Mouse (Mus musculus): ENCODE results near the gene Tln2. TPM values are rescaled to one million over a fixed set of nuclear protein-coding genes. Genes with fewer than 3 reads are reported as not detected.

The Tln2 gene
- polyA plus RNA-seq, 1 experiment = 0.01 TPM

DNA sequence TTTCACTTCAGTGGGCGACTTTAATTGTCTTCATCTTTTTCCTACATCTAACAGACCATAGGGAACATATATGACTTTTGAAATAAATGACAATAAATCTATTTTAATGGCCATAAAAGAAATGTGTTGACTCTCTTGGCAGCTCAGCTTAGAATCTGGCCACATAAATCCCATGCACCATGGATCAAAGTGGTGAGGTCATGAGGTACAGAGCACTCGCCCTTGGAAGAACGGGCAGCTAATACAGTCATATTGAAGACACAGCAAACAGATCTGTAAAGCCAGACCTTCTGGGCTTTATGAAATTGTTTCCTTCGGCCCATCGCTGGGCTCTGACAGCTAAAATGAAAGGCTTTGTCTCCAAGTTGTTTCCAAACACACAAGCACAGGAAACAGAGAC is 26.2 kb downstream of the Tln2 start:
- Histone ChIP-seq H3K27me3 (ENCODE audit: control insufficient read depth) (no peaks in the 10 kb centered on the region), H3K9me3 (ENCODE audit: control insufficient read depth, low read length) (no peaks in the 10 kb centered on the region), H3K4me1 (ENCODE audit: control insufficient read depth) (no peaks in the 10 kb centered on the region), H3K36me3 (ENCODE audit: control insufficient read depth) (no peaks in the 10 kb centered on the region), H3K4me3 (replicated peaks) (no peak overlapping the region)
- no peak for TF ChIP-seq GATA1 (IDR thresholded peaks at IDR 0.05; ENCODE audit: low read length)
- no peak for TF ChIP-seq TAL1 (IDR thresholded peaks at IDR 0.05; ENCODE audit: low read length)

DNA sequence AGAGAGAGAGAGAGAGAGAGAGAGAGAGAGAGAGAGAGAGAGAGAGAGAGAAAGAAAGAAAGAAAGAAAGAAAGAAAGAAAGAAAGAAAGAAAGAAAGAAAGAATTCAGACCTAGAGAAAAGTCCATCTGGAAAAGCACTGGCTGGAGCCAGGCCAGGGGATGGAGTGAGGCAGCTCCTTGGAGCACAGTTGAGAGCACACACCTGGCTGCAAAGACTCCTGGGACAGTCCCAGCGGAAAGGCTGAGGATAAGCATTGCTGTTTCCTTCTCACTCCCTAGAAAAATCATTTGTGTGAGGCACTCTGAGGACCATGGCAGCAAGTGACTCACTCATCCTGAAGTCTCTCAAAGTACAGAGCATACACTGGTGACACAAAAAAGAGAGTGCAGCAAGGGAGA is 26.9 kb downstream of the Tln2 start:
- H3K36me3 ChIP-seq (ENCODE audit: control insufficient read depth) = no peaks in the 10 kb centered on the region
- no peak overlapping the region for H3K4me3 ChIP-seq (replicated peaks)
- no peaks in the 10 kb centered on the region for H3K27me3 ChIP-seq (ENCODE audit: control insufficient read depth)
- H3K9me3 ChIP-seq (ENCODE audit: control insufficient read depth, low read length) = no peaks in the 10 kb centered on the region
- TF ChIP-seq TAL1 (IDR thresholded peaks at IDR 0.05; ENCODE audit: low read length) (no peak), GATA1 (IDR thresholded peaks at IDR 0.05; ENCODE audit: low read length) (no peak)
- H3K4me1 ChIP-seq (ENCODE audit: control insufficient read depth) = no peaks in the 10 kb centered on the region

DNA sequence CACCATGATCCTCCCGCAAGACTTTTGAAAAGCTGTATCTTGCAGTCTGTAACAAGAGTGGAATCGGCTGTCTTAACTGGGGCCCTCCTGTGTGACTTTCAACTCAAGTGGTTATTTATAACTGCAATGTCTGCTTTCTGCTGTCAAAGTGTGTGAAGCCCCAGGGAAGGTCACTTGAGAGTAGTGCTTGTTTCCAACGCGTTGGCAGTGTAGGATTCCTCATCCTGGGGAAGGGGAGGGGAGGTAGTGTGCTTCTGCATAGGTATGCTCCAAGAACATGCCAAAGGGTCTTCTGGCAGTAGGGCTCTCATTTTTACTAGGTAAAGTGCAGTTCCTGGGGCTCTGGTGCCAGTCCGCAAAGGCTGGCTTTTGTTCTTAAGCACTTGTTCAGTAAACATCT is 29.9 kb downstream of the Tln2 start:
- no peak overlapping the region for H3K4me3 ChIP-seq (replicated peaks)
- H3K36me3 ChIP-seq (ENCODE audit: control insufficient read depth) = no peaks in the 10 kb centered on the region
- no peaks in the 10 kb centered on the region for H3K27me3 ChIP-seq (ENCODE audit: control insufficient read depth)
- H3K9me3 ChIP-seq (ENCODE audit: control insufficient read depth, low read length) = no peaks in the 10 kb centered on the region
- no peak for TF ChIP-seq GATA1 (IDR thresholded peaks at IDR 0.05; ENCODE audit: low read length)
- no peaks in the 10 kb centered on the region for H3K4me1 ChIP-seq (ENCODE audit: control insufficient read depth)

DNA sequence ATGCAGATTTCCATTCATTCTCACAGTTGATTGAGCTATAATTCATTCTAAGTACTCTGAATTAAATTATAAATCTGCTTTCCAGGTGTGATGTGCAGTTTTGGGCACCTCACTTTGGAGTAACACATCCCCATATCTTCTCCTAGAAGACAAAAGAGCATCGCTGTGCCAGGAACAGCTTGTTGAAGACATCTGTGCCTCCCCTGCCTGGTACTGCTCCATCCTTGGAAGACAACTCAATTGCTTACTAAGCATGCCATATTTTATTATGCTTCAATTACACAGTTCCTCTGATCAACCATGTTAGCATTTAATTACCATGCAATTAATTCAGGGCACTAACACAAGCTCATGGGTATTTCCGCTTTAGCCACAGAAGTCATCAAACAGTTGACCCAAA is 31.8 kb downstream of the Tln2 start:
- Histone ChIP-seq H3K4me1 (ENCODE audit: control insufficient read depth) (no peaks in the 10 kb centered on the region), H3K4me3 (replicated peaks) (no peak overlapping the region), H3K36me3 (ENCODE audit: control insufficient read depth) (no peaks in the 10 kb centered on the region), H3K9me3 (ENCODE audit: control insufficient read depth, low read length) (no peaks in the 10 kb centered on the region), H3K27me3 (ENCODE audit: control insufficient read depth) (no peaks in the 10 kb centered on the region)
- TF ChIP-seq TAL1 (IDR thresholded peaks at IDR 0.05; ENCODE audit: low read length) = no peak
- no peak for TF ChIP-seq GATA1 (IDR thresholded peaks at IDR 0.05; ENCODE audit: low read length)

DNA sequence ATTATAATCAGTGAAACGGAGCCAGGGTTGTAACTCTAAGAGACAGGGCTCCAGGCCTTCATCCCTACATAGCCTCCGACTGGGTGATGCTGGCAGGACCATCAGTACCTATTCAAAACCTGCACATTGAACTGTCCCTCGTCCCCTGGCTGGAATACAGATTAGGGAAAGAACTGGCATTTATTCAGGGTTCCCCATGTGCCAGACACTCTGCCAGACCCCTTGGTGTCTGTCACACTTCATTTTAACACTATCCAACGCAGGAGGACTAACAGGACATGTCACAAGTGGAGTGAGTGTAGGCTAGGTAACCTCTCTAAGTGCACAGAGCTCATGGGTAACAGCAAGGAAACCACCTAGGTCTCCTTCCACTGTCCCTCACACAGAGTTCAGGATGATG is 37.8 kb downstream of the Tln2 start:
- Histone ChIP-seq H3K36me3 (ENCODE audit: control insufficient read depth) (no peaks in the 10 kb centered on the region), H3K4me1 (ENCODE audit: control insufficient read depth) (no peaks in the 10 kb centered on the region), H3K9me3 (ENCODE audit: control insufficient read depth, low read length) (no peaks in the 10 kb centered on the region), H3K27me3 (ENCODE audit: control insufficient read depth) (no peaks in the 10 kb centered on the region), H3K4me3 (replicated peaks) (no peak overlapping the region)
- TF ChIP-seq GATA1 (IDR thresholded peaks at IDR 0.05; ENCODE audit: low read length) = no peak
- TF ChIP-seq TAL1 (IDR thresholded peaks at IDR 0.05; ENCODE audit: low read length) = no peak

DNA sequence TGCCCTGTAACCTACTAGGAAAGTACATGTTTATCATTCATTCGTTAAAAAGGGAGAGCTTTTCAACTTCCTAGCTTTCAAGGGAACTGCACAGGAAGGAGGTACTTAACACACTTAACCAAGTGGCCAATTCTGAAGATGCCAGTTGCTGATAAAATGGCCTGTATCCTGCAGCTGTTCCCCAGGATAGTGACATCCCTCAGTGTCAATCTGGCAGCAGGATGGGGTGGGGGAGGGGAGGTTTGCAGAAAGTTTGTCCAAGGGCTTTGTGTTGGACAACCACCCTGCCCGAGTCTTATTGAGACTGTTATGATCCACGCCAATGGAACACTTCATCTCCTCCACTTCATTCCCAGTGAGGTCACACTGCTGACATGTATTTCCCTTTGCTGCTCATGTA is 50.0 kb downstream of the Tln2 start:
- no peaks in the 10 kb centered on the region for H3K4me1 ChIP-seq (ENCODE audit: control insufficient read depth)
- no peaks in the 10 kb centered on the region for H3K27me3 ChIP-seq (ENCODE audit: control insufficient read depth)
- no peaks in the 10 kb centered on the region for H3K36me3 ChIP-seq (ENCODE audit: control insufficient read depth)
- no peak overlapping the region for H3K4me3 ChIP-seq (replicated peaks)
- H3K9me3 ChIP-seq (ENCODE audit: control insufficient read depth, low read length) = peaks cover 2% of the 10 kb centered on the region; the same call in 1 of the 2 replicates
- no peak for TF ChIP-seq GATA1 (IDR thresholded peaks at IDR 0.05; ENCODE audit: low read length)
- TF ChIP-seq TAL1 (IDR thresholded peaks at IDR 0.05; ENCODE audit: low read length) = no peak

DNA sequence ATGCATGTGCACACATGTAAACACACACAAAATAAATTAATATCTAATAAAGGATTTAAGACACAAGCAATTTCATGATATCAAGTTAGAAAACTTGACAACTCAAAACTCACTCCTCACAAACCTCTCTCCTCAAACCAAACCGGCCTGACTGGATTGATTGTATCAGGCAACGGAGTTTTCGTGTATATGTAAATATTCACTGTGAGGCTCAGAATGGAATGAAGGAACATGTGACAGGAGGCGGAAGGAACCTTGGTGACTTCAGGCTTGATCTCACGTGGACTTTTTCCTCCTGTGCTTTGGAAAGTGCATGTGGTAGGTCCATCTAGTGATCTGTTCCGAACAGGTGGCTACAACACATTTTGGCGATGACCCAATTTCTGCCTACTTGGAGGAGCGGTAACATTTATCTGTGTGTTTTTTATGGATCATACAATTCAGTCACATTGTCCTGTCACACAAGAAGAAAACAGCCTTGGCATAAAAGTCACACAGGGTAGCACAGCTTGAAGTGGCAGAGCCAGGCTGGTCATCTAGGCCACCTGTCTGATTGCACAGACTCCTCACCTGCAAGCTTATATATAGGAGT is 54.7 kb downstream of the Tln2 start:
- Histone ChIP-seq H3K27me3 (ENCODE audit: control insufficient read depth) (no peaks in the 10 kb centered on the region), H3K36me3 (ENCODE audit: control insufficient read depth) (no peaks in the 10 kb centered on the region), H3K4me1 (ENCODE audit: control insufficient read depth) (no peaks in the 10 kb centered on the region), H3K9me3 (ENCODE audit: control insufficient read depth, low read length) (no peaks in the 10 kb centered on the region), H3K4me3 (replicated peaks) (no peak overlapping the region)
- TF ChIP-seq GATA1 (IDR thresholded peaks at IDR 0.05; ENCODE audit: low read length) = no peak
- no peak for TF ChIP-seq TAL1 (IDR thresholded peaks at IDR 0.05; ENCODE audit: low read length)

DNA sequence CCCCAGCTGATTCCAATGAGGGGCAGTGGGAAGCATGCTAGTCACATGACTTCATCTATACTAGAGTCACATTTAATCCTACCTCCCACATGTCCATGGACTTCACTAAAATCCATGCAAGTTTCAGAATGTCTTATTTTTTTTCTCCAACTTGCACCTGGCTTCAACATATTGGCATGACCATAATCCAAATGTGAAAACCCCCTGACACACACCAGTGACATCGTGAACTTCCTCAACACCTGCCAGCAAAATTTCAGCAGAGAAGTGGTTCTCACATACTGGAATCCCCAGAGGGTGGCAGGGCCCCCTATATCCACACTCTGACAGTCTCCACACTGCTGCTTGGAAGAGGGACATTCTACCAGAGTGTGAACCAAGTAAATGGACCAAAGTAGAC is 57.7 kb downstream of the Tln2 start:
- no peaks in the 10 kb centered on the region for H3K27me3 ChIP-seq (ENCODE audit: control insufficient read depth)
- TF ChIP-seq TAL1 (IDR thresholded peaks at IDR 0.05; ENCODE audit: low read length) = no peak
- no peak for TF ChIP-seq GATA1 (IDR thresholded peaks at IDR 0.05; ENCODE audit: low read length)

DNA sequence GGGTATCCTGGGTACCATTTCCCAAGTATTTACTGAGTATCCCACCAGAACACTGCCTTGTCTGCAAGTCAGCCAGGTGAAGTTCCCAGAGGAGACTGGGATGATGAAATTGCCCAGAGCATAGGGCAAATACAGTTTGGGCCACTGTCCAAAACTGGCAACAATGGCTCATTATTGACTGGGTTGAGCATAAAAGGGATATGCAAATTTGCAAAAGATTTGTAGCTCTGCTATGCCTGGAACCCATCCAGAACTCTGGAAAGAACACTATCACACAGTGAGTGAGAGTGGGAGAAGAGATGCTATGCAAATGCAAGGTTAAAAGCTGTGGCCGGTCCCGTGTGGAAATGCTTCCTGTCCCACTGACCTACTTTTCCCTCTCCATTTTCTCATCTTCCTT is 63.1 kb downstream of the Tln2 start:
- Histone ChIP-seq H3K4me1 (ENCODE audit: control insufficient read depth) (no peaks in the 10 kb centered on the region), H3K9me3 (ENCODE audit: control insufficient read depth, low read length) (no peaks in the 10 kb centered on the region), H3K4me3 (replicated peaks) (no peak overlapping the region), H3K27me3 (ENCODE audit: control insufficient read depth) (no peaks in the 10 kb centered on the region), H3K36me3 (ENCODE audit: control insufficient read depth) (no peaks in the 10 kb centered on the region)
- TF ChIP-seq GATA1 (IDR thresholded peaks at IDR 0.05; ENCODE audit: low read length) = no peak
- no peak for TF ChIP-seq TAL1 (IDR thresholded peaks at IDR 0.05; ENCODE audit: low read length)

More for the DNA sequence above, 57.7 kb downstream of the Tln2 start:
- H3K9me3 ChIP-seq (ENCODE audit: control insufficient read depth, low read length) = no peaks in the 10 kb centered on the region
- H3K4me1 ChIP-seq (ENCODE audit: control insufficient read depth) = no peaks in the 10 kb centered on the region
- H3K36me3 ChIP-seq (ENCODE audit: control insufficient read depth) = no peaks in the 10 kb centered on the region
- H3K4me3 ChIP-seq (replicated peaks) = no peak overlapping the region

DNA sequence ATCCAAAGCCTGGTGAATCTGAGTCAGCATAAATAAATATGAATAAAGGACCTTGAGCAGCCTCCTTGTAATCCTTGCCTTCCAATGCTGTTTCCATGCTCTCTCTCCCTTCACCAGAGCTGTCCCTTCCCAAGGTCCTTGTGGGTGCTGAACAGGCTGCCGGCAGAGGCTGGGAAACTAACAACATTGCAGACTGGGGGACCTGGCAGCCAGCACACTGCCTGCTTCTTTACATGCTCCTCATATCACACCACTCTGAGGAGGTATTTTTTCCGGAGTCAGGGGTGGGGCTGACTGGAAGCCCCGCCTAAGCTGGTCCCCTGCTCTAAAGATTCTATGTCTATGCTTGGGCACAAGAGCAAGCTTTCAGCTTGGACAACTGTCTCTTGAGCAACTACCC is 64.2 kb downstream of the Tln2 start:
- TF ChIP-seq TAL1 (IDR thresholded peaks at IDR 0.05; ENCODE audit: low read length) (no peak), GATA1 (IDR thresholded peaks at IDR 0.05; ENCODE audit: low read length) (no peak)
- H3K9me3 ChIP-seq (ENCODE audit: control insufficient read depth, low read length) = no peaks in the 10 kb centered on the region
- H3K27me3 ChIP-seq (ENCODE audit: control insufficient read depth) = no peaks in the 10 kb centered on the region
- H3K4me1 ChIP-seq (ENCODE audit: control insufficient read depth) = no peaks in the 10 kb centered on the region
- H3K4me3 ChIP-seq (replicated peaks) = no peak overlapping the region
- no peaks in the 10 kb centered on the region for H3K36me3 ChIP-seq (ENCODE audit: control insufficient read depth)
